Mouse (Mus musculus) gastrocnemius, adult 2 months (tissue): Measurements from ENCODE around the gene Kcnn3. TPM values are rescaled to one million over a fixed set of nuclear protein-coding genes. Genes with fewer than 3 reads are reported as not detected.
A peak's percentile ranks its signal among the peaks of the same experiment; 100 is the strongest.

Source experiments
- DNase-seq: peaks from one replicate; pipeline ENCODE4 v3.0.0; 2022
- H3K27ac ChIP-seq: fragments of 200-600 bp; 2 replicates; pipeline ENCODE4 v1.8.1; 2022; ENCODE audit warnings: mild to moderate bottlenecking
- H3K4me3 ChIP-seq: fragments of 200-600 bp; 2 replicates; pipeline ENCODE4 v1.8.1; 2022; ENCODE audit warnings: mild to moderate bottlenecking, moderate library complexity
- CTCF ChIP-seq: fragments of 200-600 bp; IDR thresholded peaks from 2 replicates; pipeline ENCODE4 v1.8.1; 2022; ENCODE audit warnings: antibody characterized with exemption, mild to moderate bottlenecking, moderate library complexity
- intact Hi-C: fragments of 180-260 bp; cut with DNase I; formaldehyde crosslinking; loops from one replicate; pipeline ENCODE4 v1.15.1; 2025
- total RNA-seq, 2 experiments: library from RNA; stranded (reverse); gene quantifications; 2 replicates each; pipeline ENCODE4 v1.2.3; 2021

Gene Kcnn3
- total RNA-seq, 2 experiments from 2014 or later = 1.4 to 4.1 TPM

- intact Hi-C loops = no loop called here
- H3K4me3 ChIP-seq = no peak overlapping the region
- no peak for TF ChIP-seq CTCF
- DNase-seq = no peak
- no peak overlapping the region for H3K27ac ChIP-seq
Observed at GRCm38 (mm10) chr3:89496366-89496765, 23.6 kb upstream of the Kcnn3 start.

- no peak for DNase-seq
- no peak overlapping the region for H3K27ac ChIP-seq
- intact Hi-C loops = no loop called here
- no peak overlapping the region for H3K4me3 ChIP-seq
- TF ChIP-seq CTCF = no peak
Observed at GRCm38 (mm10) chr3:89499696-89500095, 20.3 kb upstream of the Kcnn3 start.

DNA sequence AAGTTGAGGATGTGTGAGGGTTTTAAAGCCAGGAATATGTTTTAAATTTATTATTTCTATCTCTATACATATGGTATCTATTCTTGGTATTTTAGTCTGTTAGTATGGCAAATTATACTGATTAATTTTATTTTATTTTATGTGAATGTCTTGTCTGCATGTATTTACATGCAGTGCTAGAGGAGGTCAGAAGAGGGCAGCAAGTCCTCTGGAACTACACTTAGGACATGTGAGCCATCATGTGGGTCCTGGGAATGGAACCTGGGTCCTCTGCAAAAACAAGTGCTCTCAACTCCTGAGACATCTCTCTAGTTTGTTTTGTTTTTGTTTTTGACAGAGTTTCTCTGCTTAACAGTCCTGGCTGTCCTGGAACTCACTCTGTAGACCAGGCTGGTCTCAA, 18.5 kb upstream of the Kcnn3 start:
- no peak for DNase-seq
- intact Hi-C loops = no loop called here
- Histone ChIP-seq H3K4me3 (no peak overlapping the region), H3K27ac (no peak overlapping the region)
- TF ChIP-seq CTCF = peak; percentile 47

DNA sequence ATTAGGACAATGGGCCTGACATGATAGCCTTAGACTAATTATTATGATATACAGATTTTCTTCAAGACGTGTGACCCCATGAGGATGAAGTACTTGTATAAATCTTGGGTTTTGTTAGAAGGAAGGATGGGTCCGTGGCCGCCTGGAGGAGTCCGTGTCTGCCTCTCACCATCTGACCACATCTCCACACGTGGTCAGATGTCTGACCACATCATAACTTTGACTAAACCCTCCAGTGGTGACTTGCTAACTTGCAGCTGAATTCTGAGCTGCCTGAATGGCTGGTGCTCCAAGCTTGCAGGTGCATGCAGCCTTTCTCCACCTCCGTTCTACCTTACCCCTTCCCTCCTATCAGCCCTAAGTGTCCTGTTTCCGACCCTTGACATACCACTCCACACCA, 17.4 kb upstream of the Kcnn3 start:
- intact Hi-C loops = no loop called here
- H3K4me3 ChIP-seq = no peak overlapping the region
- TF ChIP-seq CTCF = no peak
- H3K27ac ChIP-seq = no peak overlapping the region
- DNase-seq = no peak

GRCm38 (mm10) chr3:89508041-89508440, 11.9 kb upstream of the Kcnn3 start:
- H3K4me3 ChIP-seq = no peak overlapping the region
- DNase-seq = no peak
- intact Hi-C loops = no loop called here
- no peak overlapping the region for H3K27ac ChIP-seq
- no peak for TF ChIP-seq CTCF

- peak; percentile 60 for TF ChIP-seq CTCF
- Histone ChIP-seq H3K27ac (no peak overlapping the region), H3K4me3 (no peak overlapping the region)
- intact Hi-C loops = loop anchor here (2.0 to 10.0 kb wide), 2 partner anchors 264 to 348 kb away; partner anchors contain the start of gene Ube2q1
- DNase-seq = peak; percentile 40
Observed at GRCm38 (mm10) chr3:89510979-89511378, 9.0 kb upstream of the Kcnn3 start.

DNA sequence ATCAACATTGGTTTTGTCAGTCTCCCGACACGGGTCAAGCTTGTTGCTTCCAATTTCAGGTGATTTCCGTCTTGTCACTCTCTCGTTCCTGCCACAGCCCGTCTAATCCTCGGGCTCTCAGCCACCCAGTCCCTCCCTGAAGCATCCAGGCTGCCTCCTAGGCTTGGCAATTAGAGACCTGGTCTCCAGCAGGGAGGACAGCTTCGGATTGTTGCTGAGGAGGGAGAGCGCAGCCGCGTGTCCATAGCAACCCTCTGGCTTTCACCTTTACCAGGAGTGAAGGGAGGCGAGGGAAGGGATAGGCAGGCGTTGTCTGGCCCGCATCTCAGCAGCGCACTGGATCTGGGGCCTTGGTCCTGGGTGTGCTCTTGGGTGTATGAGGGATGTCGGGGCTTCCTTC, 8.6 kb upstream of the Kcnn3 start:
- peak; percentile 1 for DNase-seq
- intact Hi-C loops = loop anchor here (2.0 to 10.0 kb wide), 2 partner anchors 263 to 347 kb away; partner anchors contain the start of gene Ube2q1
- H3K27ac ChIP-seq = no peak overlapping the region
- H3K4me3 ChIP-seq = no peak overlapping the region
- no peak for TF ChIP-seq CTCF

DNA sequence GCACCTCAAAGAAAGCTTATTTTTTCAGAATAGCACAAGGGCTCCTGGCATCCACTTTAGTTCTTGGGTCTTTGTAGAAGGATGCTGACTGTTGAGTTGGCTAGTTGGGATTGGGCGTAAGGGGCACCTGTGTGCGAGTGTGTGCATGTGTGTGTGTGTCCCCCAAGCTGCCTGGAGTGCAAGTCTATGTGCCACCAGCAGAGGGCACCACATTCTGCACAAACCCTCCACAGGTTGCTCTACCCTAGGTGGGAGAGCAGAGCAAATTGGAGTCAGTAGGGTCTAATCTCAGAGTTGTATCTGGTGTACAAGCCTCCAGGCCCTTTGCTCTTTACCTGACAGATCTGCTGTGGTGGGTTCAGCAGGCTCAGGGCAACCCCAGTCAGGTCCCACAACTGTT, 7.7 kb upstream of the Kcnn3 start:
- no peak overlapping the region for H3K27ac ChIP-seq
- peak; percentile 69 for TF ChIP-seq CTCF
- intact Hi-C loops = loop anchor here (1.0 to 10.0 kb wide), 2 partner anchors 176 to 263 kb away; partner anchors contain the start of gene Ube2q1
- no peak overlapping the region for H3K4me3 ChIP-seq
- peak; percentile 27 for DNase-seq

DNA sequence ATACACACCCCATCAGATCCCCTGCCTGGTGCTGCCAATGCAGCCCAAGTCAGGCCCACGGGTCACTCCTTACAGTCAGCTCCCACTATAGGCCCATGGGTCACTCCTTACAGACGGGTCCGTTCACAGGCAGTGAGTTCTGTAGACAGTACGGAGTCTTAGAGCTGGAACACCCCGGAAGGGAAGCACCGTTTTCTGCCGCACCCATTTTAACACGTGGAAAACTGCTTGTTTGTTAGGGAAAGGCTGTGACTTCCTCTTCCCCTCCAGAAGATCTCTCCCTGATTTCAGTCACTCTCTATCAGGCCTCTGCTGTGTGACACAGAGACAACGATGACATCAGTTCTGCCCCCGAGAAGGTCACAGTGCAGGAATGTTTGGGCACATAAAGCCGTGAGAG, 4.5 kb upstream of the Kcnn3 start:
- DNase-seq = peak; percentile 11
- Histone ChIP-seq H3K27ac (no peak overlapping the region), H3K4me3 (no peak overlapping the region)
- TF ChIP-seq CTCF = no peak
- intact Hi-C loops = loop anchor here (10.0 kb wide), 1 partner anchor 259 kb away; the partner anchor contains the start of gene Ube2q1

- DNase-seq = peak; percentile 12
- Histone ChIP-seq H3K27ac (no peak overlapping the region), H3K4me3 (no peak overlapping the region)
- peak; percentile 39; the same call in 1 of the 2 replicates for TF ChIP-seq CTCF
- intact Hi-C loops = loop anchor here (10.0 kb wide), 1 partner anchor 258 kb away; the partner anchor contains the start of gene Ube2q1
Observed at GRCm38 (mm10) chr3:89516321-89516720, 3.6 kb upstream of the Kcnn3 start.

GRCm38 (mm10) chr3:89520618-89521502, 896 bp downstream of the Kcnn3 start:
- intact Hi-C loops = no loop called here
- DNase-seq = peak; percentile 61

DNA sequence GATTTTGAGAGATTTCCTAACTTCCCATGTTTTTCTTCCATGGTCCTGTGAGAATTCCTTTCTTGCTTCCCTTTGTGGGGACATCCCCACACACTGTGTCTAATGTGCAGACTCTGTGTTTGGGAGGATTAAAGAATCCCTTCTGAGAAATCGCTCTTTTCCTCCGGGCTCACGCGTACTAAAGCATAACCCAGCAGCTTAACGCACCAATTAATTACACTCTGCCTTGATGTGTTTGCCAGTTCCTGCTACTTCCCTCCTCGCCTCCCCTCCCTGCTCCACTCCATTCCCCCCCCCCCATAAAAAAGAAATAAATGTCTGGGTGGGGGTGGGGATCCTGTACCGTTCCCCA, 1.5 kb downstream of the Kcnn3 start:
- intact Hi-C loops = no loop called here

More at GRCm38 (mm10) chr3:89520618-89521502, 896 bp downstream of the Kcnn3 start:
- peak overlapping the region; percentile 73 for H3K4me3 ChIP-seq
- peak overlapping the region; percentile 0 for H3K27ac ChIP-seq
- no peak for TF ChIP-seq CTCF

DNA sequence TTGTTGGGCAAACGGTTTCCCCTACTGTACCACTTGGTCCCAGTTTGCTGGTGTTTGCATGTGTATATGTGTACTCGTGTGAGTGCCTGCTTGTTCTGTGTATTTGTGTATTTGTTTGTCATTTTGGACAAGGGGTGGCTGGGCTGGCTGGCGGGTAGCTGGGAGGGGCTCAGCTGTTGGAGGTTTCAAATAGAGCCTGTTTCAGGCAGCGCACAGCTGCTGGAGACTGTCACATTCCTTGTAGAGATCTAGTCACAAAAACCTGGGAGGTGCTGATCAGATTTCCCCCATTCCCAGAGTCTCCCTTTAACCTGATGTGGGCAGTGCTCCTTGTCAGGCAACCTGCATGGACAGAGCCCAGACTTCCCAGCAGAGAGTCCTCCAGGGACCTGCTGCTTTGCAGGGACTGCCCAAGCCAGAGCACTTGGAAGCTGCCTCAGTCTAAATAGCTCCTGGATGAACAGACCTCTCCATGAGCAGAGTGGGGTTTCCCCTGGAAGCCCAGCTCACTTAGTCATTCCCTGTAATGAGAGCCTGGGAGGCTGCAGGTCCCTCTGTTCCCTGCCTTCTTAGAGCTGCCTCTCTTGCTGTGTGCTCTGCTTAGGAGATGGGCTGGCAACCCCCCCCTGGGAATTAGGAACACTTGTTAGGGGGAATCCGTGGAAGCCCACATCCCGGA, 2.6 kb downstream of the Kcnn3 start:
- no peak for TF ChIP-seq CTCF
- H3K27ac ChIP-seq = peak overlapping the region; percentile 48; the same call in 1 of the 2 replicates
- peak overlapping the region; percentile 73 for H3K4me3 ChIP-seq
- DNase-seq = peak; percentile 54
- intact Hi-C loops = no loop called here

More for the DNA sequence above, 1.5 kb downstream of the Kcnn3 start:
- H3K4me3 ChIP-seq = peak overlapping the region; percentile 73
- no peak overlapping the region for H3K27ac ChIP-seq
- TF ChIP-seq CTCF = no peak
- DNase-seq = peak; percentile 3
